Mouse (Mus musculus) embryonic fibroblast, embryonic 13.5 days (primary cell): ENCODE data around the gene Galntl6. TPM values are rescaled to one million over a fixed set of nuclear protein-coding genes. Genes with fewer than 3 reads are reported as not detected.

Source experiments
- H3K27ac ChIP-seq: 2 replicates; pipeline ENCODE4 v1.5.1; 2012; ENCODE audit warnings: low read length, control low read depth, inconsistent platforms; ENCODE audit not compliant: insufficient read depth
- H3K4me1 ChIP-seq: 2 replicates; pipeline ENCODE4 v1.6.1; 2011; ENCODE audit warnings: low read length; ENCODE audit not compliant: control insufficient read depth, insufficient read depth
- H3K4me3 ChIP-seq: 2 replicates; pipeline ENCODE4 v1.5.1; 2011; ENCODE audit warnings: mild to moderate bottlenecking, control low read depth, low read length; ENCODE audit not compliant: insufficient read depth
- CTCF ChIP-seq: IDR thresholded peaks from 2 replicates; pipeline ENCODE4 v1.5.1; 2011; ENCODE audit warnings: mild to moderate bottlenecking, control low read depth, low read length, moderate library complexity, borderline replicate concordance; ENCODE audit not compliant: insufficient read depth
- POLR2A ChIP-seq: IDR thresholded peaks from 2 replicates; pipeline ENCODE4 v1.6.1; 2011; ENCODE audit warnings: low read depth, mild to moderate bottlenecking, control low read depth, low read length, moderate library complexity
- polyA plus RNA-seq: library from polyadenylated mRNA; stranded (reverse); fragments of >200 nt; gene quantifications from 2 replicates; pipeline ENCODE4 v1.2.4, GENCODE M21; 2011; ENCODE audit warnings: low read depth; ENCODE audit not compliant: missing spikeins, insufficient read length

Gene Galntl6
- polyA plus RNA-seq, 1 experiment: not detected

DNA sequence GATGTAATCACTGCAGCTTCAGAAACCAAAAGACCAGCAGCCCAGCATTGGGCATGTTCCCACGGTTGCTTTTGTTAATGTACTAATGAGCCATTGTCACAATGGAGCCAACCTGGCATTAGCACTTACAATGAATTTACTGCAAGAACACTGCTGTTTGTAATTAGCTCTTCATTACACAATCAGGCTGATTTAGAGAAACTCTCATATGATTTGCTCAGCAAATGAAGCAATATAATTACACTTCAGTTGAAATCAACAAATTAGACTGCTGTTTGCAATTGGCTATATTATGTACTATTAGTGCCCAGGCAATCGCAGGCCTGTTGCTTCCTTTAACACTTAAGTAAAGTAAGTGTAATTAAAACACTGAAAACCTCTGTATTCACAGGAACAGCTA lies 540.1 kb downstream of the Galntl6 start:
- Histone ChIP-seq H3K4me3 (no peak overlapping the region), H3K4me1 (no peaks in the 10 kb centered on the region), H3K27ac (no peak overlapping the region)
- TF ChIP-seq POLR2A (no peak), CTCF (no peak)

DNA sequence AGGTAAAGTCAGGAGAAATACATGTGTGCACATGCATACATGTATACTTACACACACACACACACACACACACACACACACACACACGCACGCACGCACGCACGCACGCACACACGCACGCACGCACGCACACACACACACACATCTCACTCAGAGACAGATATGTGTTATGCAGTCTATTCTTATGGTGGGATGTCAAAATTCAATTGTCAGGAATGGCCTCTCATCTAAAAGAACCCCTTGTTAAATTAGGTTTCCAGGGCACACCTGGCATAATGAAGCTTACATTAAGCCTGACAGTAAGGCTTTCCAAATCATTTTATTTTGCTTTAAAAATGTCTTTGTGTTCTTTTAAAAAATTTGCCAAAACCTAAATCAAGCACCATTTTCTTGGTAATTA lies 540.5 kb downstream of the Galntl6 start:
- Histone ChIP-seq H3K4me3 (no peak overlapping the region), H3K4me1 (no peaks in the 10 kb centered on the region), H3K27ac (no peak overlapping the region)
- TF ChIP-seq CTCF: no peak
- no peak for TF ChIP-seq POLR2A

DNA sequence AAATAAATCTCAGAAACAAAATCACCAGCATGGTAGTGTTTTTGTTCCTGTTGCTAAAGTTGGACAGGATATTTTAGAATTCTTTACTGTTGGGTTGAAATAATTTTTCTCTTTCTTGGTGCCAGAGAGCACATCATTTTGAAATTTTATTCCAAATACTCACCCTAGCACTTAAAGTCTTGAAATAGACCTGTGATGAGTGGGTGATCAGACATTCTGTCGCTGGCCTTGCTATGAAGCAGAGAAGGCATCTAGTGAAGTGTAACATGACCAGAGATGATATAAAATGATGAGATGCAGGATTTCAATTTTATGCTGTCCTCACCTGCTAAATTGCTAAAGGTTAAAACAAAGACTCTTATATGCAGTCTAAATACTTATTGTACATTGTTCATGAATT lies 581.3 kb downstream of the Galntl6 start:
- Histone ChIP-seq H3K4me3 (no peak overlapping the region), H3K4me1 (no peaks in the 10 kb centered on the region)
- TF ChIP-seq CTCF: no peak

DNA sequence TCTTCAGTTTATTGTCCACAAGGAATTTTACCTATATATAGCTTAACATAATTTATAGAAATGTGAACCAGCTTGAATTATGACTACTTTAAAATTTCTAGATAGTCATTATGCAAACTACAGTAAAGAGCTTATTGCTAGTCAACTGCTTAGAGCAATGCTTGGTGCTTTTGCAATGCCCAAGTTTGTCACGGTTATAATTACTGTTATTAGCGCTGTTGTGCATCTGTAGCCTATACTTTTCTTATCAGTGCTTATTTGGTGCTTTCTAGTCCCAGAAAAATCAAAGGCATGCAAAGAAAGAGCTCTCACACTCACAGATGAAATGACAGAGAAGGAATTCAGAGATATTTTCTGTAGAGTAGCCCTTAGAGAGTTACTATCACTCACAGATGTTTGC lies 599.0 kb downstream of the Galntl6 start:
- TF ChIP-seq CTCF: no peak
- no peak for TF ChIP-seq POLR2A
- Histone ChIP-seq H3K4me3 (no peak overlapping the region), H3K27ac (no peak overlapping the region), H3K4me1 (no peaks in the 10 kb centered on the region)

More for the DNA sequence above, 581.3 kb downstream of the Galntl6 start:
- no peak overlapping the region for H3K27ac ChIP-seq

DNA sequence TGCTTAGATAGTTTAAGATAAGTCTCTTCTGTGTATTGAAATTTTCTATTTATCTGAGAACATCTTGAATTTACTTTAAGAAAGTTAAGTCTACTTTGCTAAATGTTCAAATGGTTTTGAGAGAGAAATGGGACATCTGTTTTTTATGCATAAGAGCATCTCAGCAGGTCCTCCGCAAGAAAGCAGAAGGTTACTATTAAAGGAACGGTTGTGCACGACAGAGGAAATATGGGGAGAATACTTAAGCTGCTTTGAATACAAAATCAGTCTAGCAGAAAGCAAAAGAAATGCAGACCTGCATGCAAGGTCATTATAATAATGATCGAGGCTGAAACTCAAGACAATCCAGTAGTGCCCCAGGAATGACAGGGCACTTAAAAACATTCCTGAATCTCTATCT lies 621.0 kb downstream of the Galntl6 start:
- Histone ChIP-seq H3K4me3 (no peak overlapping the region), H3K4me1 (no peaks in the 10 kb centered on the region), H3K27ac (no peak overlapping the region)
- TF ChIP-seq POLR2A (no peak), CTCF (no peak)

DNA sequence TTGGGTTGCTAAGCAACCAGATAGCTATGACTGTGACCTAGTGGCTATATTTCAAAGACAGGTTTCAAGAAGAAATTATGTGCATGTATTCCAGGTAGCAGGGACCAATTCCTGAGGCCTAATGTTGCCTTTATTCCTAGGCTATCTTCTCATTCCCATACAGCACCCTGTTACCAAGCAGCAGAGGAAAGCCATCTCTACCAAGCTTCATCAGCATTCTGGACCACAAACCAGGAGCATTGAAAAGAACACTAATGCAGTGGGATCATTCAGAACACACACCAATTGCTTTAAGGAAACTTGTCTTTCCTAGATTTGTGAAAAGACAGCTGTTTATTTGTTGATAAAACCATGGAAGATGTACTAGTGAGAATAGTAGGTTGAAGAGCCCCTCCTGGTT lies 622.4 kb downstream of the Galntl6 start:
- TF ChIP-seq POLR2A (no peak), CTCF (no peak)
- Histone ChIP-seq H3K4me3 (no peak overlapping the region), H3K27ac (no peak overlapping the region), H3K4me1 (no peaks in the 10 kb centered on the region)

DNA sequence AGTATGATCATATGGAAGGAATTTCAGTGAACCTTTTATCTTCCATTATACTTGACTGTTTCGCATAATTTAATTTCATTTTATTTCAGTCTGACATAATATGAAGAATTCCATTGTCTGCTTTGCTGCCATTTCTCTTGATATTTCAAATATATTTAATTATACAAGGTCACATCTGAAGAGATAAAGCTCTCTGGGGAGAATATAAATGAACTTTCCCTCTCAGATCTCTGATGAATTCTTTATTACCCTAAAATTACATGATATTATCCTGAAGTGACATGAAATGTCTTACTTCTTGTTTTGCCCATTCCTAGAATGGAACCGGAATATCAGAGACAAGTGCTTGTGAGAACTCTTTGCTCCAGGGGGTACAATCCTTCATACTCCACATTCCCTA lies 647.0 kb downstream of the Galntl6 start:
- H3K4me1 ChIP-seq: no peaks in the 10 kb centered on the region
- no peak overlapping the region for H3K27ac ChIP-seq
- TF ChIP-seq CTCF (no peak), POLR2A (no peak)
- no peak overlapping the region for H3K4me3 ChIP-seq

DNA sequence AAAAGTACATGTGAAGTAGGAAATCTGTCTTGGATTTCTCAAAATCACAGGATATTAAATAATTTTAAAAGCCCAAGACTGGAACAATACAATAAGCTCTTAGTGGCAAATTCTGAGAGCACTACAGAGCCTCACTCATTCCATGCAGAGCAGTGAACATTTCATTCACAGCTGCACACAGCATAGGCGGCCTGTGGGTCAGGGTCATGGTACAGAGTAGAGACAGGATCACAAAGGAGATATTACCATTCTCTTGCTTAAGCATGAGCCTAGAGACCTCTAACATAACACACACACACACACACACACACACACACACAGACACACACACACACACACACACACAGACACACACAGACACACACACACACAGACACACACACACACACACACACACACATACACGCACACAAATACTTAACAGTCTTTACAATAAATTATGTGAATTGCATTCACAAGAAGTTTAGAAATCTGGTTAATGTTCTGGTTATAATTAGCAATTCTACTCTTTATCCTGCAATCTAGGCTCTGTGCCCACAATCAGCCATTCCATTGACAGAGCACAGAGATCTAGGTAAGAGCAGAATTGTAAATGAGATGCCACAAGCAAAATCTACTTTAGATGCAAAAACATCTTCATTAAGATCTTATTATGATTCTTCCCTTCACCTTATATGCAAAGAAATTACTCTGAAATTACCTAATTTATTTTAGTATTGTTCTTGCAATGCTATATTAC lies 653.7 kb downstream of the Galntl6 start:
- Histone ChIP-seq H3K4me3 (no peak overlapping the region), H3K27ac (no peak overlapping the region), H3K4me1 (no peaks in the 10 kb centered on the region)
- TF ChIP-seq CTCF: no peak
- TF ChIP-seq POLR2A: no peak

DNA sequence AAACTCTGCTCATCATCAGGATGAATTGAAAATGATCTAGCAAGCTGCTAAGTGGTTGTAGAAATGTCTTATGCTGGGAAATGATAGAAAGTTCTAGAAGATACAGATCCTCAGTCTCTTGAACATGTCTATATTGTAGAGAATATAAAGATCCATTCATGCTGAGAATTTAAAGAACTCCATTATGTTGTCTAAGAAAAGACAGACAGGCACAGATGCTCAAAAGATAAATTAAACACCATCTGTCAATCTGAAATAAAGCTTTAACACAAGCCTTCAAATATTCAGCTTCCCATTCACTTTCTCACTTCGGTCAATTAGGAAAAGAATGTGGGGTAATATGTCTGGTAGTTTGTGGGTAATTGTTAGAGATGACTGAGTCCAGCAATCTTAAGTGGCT lies 658.8 kb downstream of the Galntl6 start:
- Histone ChIP-seq H3K4me1 (no peaks in the 10 kb centered on the region), H3K27ac (no peak overlapping the region), H3K4me3 (no peak overlapping the region)
- TF ChIP-seq POLR2A: no peak

DNA sequence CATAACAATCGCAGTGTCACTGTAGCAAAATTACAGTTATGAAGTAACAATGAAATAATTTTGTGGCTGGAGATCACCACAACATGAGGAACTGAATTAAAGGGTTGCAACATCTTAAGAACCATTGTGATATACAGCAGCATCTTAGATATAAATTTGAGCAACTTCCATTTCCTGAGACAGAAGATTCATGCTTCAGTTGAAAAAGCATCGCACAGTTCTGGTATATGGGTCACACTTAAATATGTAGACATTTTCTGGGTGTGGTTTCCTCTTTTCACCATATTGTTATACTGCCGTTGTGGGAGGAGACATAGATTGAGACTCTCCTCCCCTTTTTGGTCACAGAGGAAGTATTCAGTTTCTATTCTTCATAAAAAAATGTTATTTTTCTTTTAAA lies 667.6 kb downstream of the Galntl6 start:
- H3K27ac ChIP-seq: no peak overlapping the region
- TF ChIP-seq CTCF: no peak
- TF ChIP-seq POLR2A: no peak
- no peaks in the 10 kb centered on the region for H3K4me1 ChIP-seq
- no peak overlapping the region for H3K4me3 ChIP-seq

DNA sequence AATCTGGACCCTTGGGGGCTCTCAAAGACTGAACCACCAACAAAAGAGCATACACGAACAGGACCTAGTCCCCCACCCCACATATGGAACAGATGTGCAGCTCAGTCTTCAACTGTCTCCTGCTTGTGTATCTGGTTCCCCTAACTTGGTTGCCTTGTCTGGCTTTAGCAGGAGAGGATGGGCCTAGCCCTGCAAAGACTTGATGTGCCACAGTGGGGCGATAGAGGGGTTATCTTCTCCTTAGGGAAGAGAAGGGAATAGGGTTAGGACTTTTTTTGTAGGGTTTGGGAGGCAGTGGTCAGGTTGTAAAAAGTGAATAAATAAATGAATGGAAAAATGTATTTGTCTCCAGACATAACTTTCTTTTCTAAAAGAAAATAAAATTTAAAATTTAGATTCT lies 678.2 kb downstream of the Galntl6 start:
- H3K4me3 ChIP-seq: no peak overlapping the region

More for the DNA sequence above, 678.2 kb downstream of the Galntl6 start:
- Histone ChIP-seq H3K4me1 (no peaks in the 10 kb centered on the region), H3K27ac (no peak overlapping the region)
- TF ChIP-seq CTCF (no peak), POLR2A (no peak)
